Mouse (Mus musculus) thymus, postnatal 0 days (tissue): Measurements from ENCODE around the gene Gm20683. TPM values are rescaled to one million over a fixed set of nuclear protein-coding genes. Genes with fewer than 3 reads are reported as not detected.
A peak's percentile ranks its signal among the peaks of the same experiment; 100 is the strongest.
"Not testable (repeated sequence)": the region's sequence is repeated elsewhere in the genome, so short reads cannot be mapped to it uniquely, and the experiment has no call there.

Source experiments
- DNase-seq: peaks from one replicate; pipeline ENCODE4 v3.0.0-alpha.2; 2015; ENCODE audit warnings: low spot score
- polyA plus RNA-seq: library from polyadenylated mRNA; unstranded; fragments of >200 nt; fragmentation: Nextera tagmentation; extraction: Ambion mirVana; gene quantifications from 2 replicates; pipeline ENCODE4 v1.2.1, GENCODE M21; 2015

The Gm20683 gene
- polyA plus RNA-seq, 1 experiment from 2014 or later, result 1.5 TPM

GRCm38 (mm10) chr17:25828223-25828594, 13.4 kb downstream of the Gm20683 start:
- DNase-seq, result peak; percentile 22

- no peak for DNase-seq
These were observed 13.9 kb downstream of the Gm20683 start for GRCm38 (mm10) chr17:25827546-25828222.

- DNase-seq, result no peak
These were observed 14.6 kb downstream of the Gm20683 start for GRCm38 (mm10) chr17:25827011-25827410.

- no peak for DNase-seq
These were observed 15.5 kb downstream of the Gm20683 start for GRCm38 (mm10) chr17:25825984-25826570.

GRCm38 (mm10) chr17:25825311-25825710, 16.3 kb downstream of the Gm20683 start:
- no peak for DNase-seq

GRCm38 (mm10) chr17:25824362-25825142, 17.0 kb downstream of the Gm20683 start:
- no peak for DNase-seq

GRCm38 (mm10) chr17:25823452-25823851, 18.1 kb downstream of the Gm20683 start, which contains the start of gene Wdr24:
Wdr24 (plus strand) TSS chr17:25823627.
- DNase-seq, result peak; percentile 89

GRCm38 (mm10) chr17:25818851-25819780, 22.4 kb downstream of the Gm20683 start:
- no peak for DNase-seq

- DNase-seq, result no peak
These were observed 23.9 kb downstream of the Gm20683 start for GRCm38 (mm10) chr17:25817662-25818061.

GRCm38 (mm10) chr17:25813471-25813870, 28.1 kb downstream of the Gm20683 start:
- peak; percentile 83 for DNase-seq

GRCm38 (mm10) chr17:25810890-25811289, 30.7 kb downstream of the Gm20683 start:
- no peak for DNase-seq

- no peak for DNase-seq
These were observed 31.8 kb downstream of the Gm20683 start for GRCm38 (mm10) chr17:25809606-25810340.

GRCm38 (mm10) chr17:25808789-25809605, 32.6 kb downstream of the Gm20683 start, which contains the start of gene Fbxl16:
Fbxl16 (plus strand) TSS chr17:25809085.
- DNase-seq, result no peak

- no peak for DNase-seq
These were observed 33.5 kb downstream of the Gm20683 start for GRCm38 (mm10) chr17:25808028-25808427.

GRCm38 (mm10) chr17:25807452-25807851, 34.1 kb downstream of the Gm20683 start:
- not testable (repeated sequence) for DNase-seq

GRCm38 (mm10) chr17:25806507-25806906, 35.1 kb downstream of the Gm20683 start:
- no peak for DNase-seq

GRCm38 (mm10) chr17:25802825-25803517, 38.6 kb downstream of the Gm20683 start:
- DNase-seq, result no peak

- DNase-seq, result peak; percentile 82
These were observed 40.5 kb downstream of the Gm20683 start for GRCm38 (mm10) chr17:25801029-25801428.

GRCm38 (mm10) chr17:25796951-25797369, 44.6 kb downstream of the Gm20683 start, which contains the start of gene Metrn:
Metrn (minus strand) TSS chr17:25797136.
- DNase-seq, result peak; percentile 89
